Mouse (Mus musculus): Measurements from ENCODE around the gene Epha6. TPM values are rescaled to one million over a fixed set of nuclear protein-coding genes. Genes with fewer than 3 reads are reported as not detected.

Epha6 gene
- total and polyA plus RNA-seq, 3 experiments: 0.11 TPM; not detected in 2

- TF ChIP-seq TAL1 (conservative IDR thresholded peaks at IDR 0.05; ENCODE audit: low read depth, low read length) (no peak), POLR2AphosphoS5 (IDR thresholded peaks at IDR 0.05; ENCODE audit: insufficient replicate concordance, low read depth, low read length) (no peak), CTCF (IDR thresholded peaks at IDR 0.05; ENCODE audit: low read depth, low read length) (no peak), GATA2 (IDR thresholded peaks at IDR 0.05; ENCODE audit: borderline replicate concordance, low read depth, low read length) (no peak), GATA1 (IDR thresholded peaks at IDR 0.05; ENCODE audit: borderline replicate concordance, low read length) (no peak)
- no peaks in the 10 kb centered on the region for H3K9me3 ChIP-seq (replicated peaks)
Observed at GRCm38 (mm10) chr16:60070457-60071112, 534.7 kb downstream of the Epha6 start.

GRCm38 (mm10) chr16:60043809-60044208, 561.5 kb downstream of the Epha6 start:
- ATAC-seq (ENCODE audit: extremely low read depth, insufficient number of reproducible peaks, low FRiP score, poor library complexity, severe bottlenecking): no peak
- no peaks in the 10 kb centered on the region for H3K36me3 ChIP-seq (replicated peaks)
- no peak for TF ChIP-seq POLR2AphosphoS5 (IDR thresholded peaks at IDR 0.05; ENCODE audit: insufficient replicate concordance, low read depth, low read length)
- TF ChIP-seq TAL1 (conservative IDR thresholded peaks at IDR 0.05; ENCODE audit: low read depth, low read length): no peak
- no peak for TF ChIP-seq CTCF (IDR thresholded peaks at IDR 0.05; ENCODE audit: low read depth, low read length)
- no peak for TF ChIP-seq GATA1 (IDR thresholded peaks at IDR 0.05; ENCODE audit: borderline replicate concordance, low read length)
- no peak for TF ChIP-seq GATA2 (IDR thresholded peaks at IDR 0.05; ENCODE audit: borderline replicate concordance, low read depth, low read length)
- no peaks in the 10 kb centered on the region for H3K27me3 ChIP-seq (ENCODE audit: insufficient read depth, low read length)
- no peaks in the 10 kb centered on the region for H3K9me3 ChIP-seq (replicated peaks)
- DNase-seq (ENCODE audit: low spot score): no peak
- no peak overlapping the region for H3K4me3 ChIP-seq (ENCODE audit: low read depth, low read length)
- no peaks in the 10 kb centered on the region for H3K4me1 ChIP-seq (ENCODE audit: insufficient read depth, low read depth, low read length)

More at GRCm38 (mm10) chr16:60070457-60071112, 534.7 kb downstream of the Epha6 start:
- Histone ChIP-seq H3K4me1 (ENCODE audit: insufficient read depth, low read depth, low read length) (no peaks in the 10 kb centered on the region), H3K4me3 (ENCODE audit: low read depth, low read length) (no peak overlapping the region), H3K27me3 (ENCODE audit: insufficient read depth, low read length) (0 out of 2 replicates have a peak, but pooled peaks cover 2% of the 10 kb centered on the region), H3K36me3 (replicated peaks) (no peaks in the 10 kb centered on the region)
- ATAC-seq (ENCODE audit: extremely low read depth, insufficient number of reproducible peaks, low FRiP score, poor library complexity, severe bottlenecking): no peak
- DNase-seq (ENCODE audit: low spot score): no peak

- no peaks in the 10 kb centered on the region for H3K4me1 ChIP-seq (ENCODE audit: insufficient read depth, low read depth, low read length)
- no peak for DNase-seq (ENCODE audit: low spot score)
- H3K36me3 ChIP-seq (replicated peaks): no peaks in the 10 kb centered on the region
- no peaks in the 10 kb centered on the region for H3K9me3 ChIP-seq (replicated peaks)
- H3K4me3 ChIP-seq (ENCODE audit: low read depth, low read length): no peak overlapping the region
- ATAC-seq (ENCODE audit: extremely low read depth, insufficient number of reproducible peaks, low FRiP score, poor library complexity, severe bottlenecking): no peak
- 0 out of 2 replicates have a peak, but pooled peaks cover 2% of the 10 kb centered on the region for H3K27me3 ChIP-seq (ENCODE audit: insufficient read depth, low read length)
- no peak for TF ChIP-seq GATA2 (IDR thresholded peaks at IDR 0.05; ENCODE audit: borderline replicate concordance, low read depth, low read length)
- TF ChIP-seq CTCF (IDR thresholded peaks at IDR 0.05; ENCODE audit: low read depth, low read length): no peak
- TF ChIP-seq TAL1 (conservative IDR thresholded peaks at IDR 0.05; ENCODE audit: low read depth, low read length): no peak
- no peak for TF ChIP-seq POLR2AphosphoS5 (IDR thresholded peaks at IDR 0.05; ENCODE audit: insufficient replicate concordance, low read depth, low read length)
- TF ChIP-seq GATA1 (IDR thresholded peaks at IDR 0.05; ENCODE audit: borderline replicate concordance, low read length): no peak
Observed at GRCm38 (mm10) chr16:60028381-60028780, 577.0 kb downstream of the Epha6 start.

GRCm38 (mm10) chr16:60006857-60007568, 598.3 kb downstream of the Epha6 start:
- no peaks in the 10 kb centered on the region for H3K9me3 ChIP-seq (replicated peaks)

GRCm38 (mm10) chr16:59969816-59970215, 635.5 kb downstream of the Epha6 start:
- TF ChIP-seq GATA2 (IDR thresholded peaks at IDR 0.05; ENCODE audit: borderline replicate concordance, low read depth, low read length): no peak
- no peak for TF ChIP-seq TAL1 (conservative IDR thresholded peaks at IDR 0.05; ENCODE audit: low read depth, low read length)
- H3K36me3 ChIP-seq (replicated peaks): no peaks in the 10 kb centered on the region

More at GRCm38 (mm10) chr16:60006857-60007568, 598.3 kb downstream of the Epha6 start:
- TF ChIP-seq POLR2AphosphoS5 (IDR thresholded peaks at IDR 0.05; ENCODE audit: insufficient replicate concordance, low read depth, low read length) (no peak), TAL1 (conservative IDR thresholded peaks at IDR 0.05; ENCODE audit: low read depth, low read length) (no peak), GATA1 (IDR thresholded peaks at IDR 0.05; ENCODE audit: borderline replicate concordance, low read length) (no peak)
- Histone ChIP-seq H3K36me3 (replicated peaks) (no peaks in the 10 kb centered on the region), H3K27me3 (ENCODE audit: insufficient read depth, low read length) (no peaks in the 10 kb centered on the region), H3K4me1 (ENCODE audit: insufficient read depth, low read depth, low read length) (no peaks in the 10 kb centered on the region), H3K4me3 (ENCODE audit: low read depth, low read length) (no peak overlapping the region)
- DNase-seq (ENCODE audit: low spot score): no peak
- no peak for ATAC-seq (ENCODE audit: extremely low read depth, insufficient number of reproducible peaks, low FRiP score, poor library complexity, severe bottlenecking)

GRCm38 (mm10) chr16:59955731-59956130, 649.6 kb downstream of the Epha6 start:
- Histone ChIP-seq H3K4me1 (ENCODE audit: insufficient read depth, low read depth, low read length) (no peaks in the 10 kb centered on the region), H3K27me3 (ENCODE audit: insufficient read depth, low read length) (no peaks in the 10 kb centered on the region), H3K9me3 (replicated peaks) (no peaks in the 10 kb centered on the region; the same call in 1 of the 2 replicates), H3K36me3 (replicated peaks) (no peaks in the 10 kb centered on the region), H3K4me3 (ENCODE audit: low read depth, low read length) (no peak overlapping the region)
- DNase-seq (ENCODE audit: low spot score): no peak
- TF ChIP-seq GATA2 (IDR thresholded peaks at IDR 0.05; ENCODE audit: borderline replicate concordance, low read depth, low read length) (no peak), GATA1 (IDR thresholded peaks at IDR 0.05; ENCODE audit: borderline replicate concordance, low read length) (no peak), CTCF (IDR thresholded peaks at IDR 0.05; ENCODE audit: low read depth, low read length) (no peak), TAL1 (conservative IDR thresholded peaks at IDR 0.05; ENCODE audit: low read depth, low read length) (no peak), POLR2AphosphoS5 (IDR thresholded peaks at IDR 0.05; ENCODE audit: insufficient replicate concordance, low read depth, low read length) (no peak)
- no peak for ATAC-seq (ENCODE audit: extremely low read depth, insufficient number of reproducible peaks, low FRiP score, poor library complexity, severe bottlenecking)

More at GRCm38 (mm10) chr16:59969816-59970215, 635.5 kb downstream of the Epha6 start:
- no peaks in the 10 kb centered on the region for H3K4me1 ChIP-seq (ENCODE audit: insufficient read depth, low read depth, low read length)
- no peaks in the 10 kb centered on the region for H3K27me3 ChIP-seq (ENCODE audit: insufficient read depth, low read length)
- no peak overlapping the region for H3K4me3 ChIP-seq (ENCODE audit: low read depth, low read length)
- DNase-seq (ENCODE audit: low spot score) (no peak), ATAC-seq (ENCODE audit: extremely low read depth, insufficient number of reproducible peaks, low FRiP score, poor library complexity, severe bottlenecking) (no peak)
- no peaks in the 10 kb centered on the region for H3K9me3 ChIP-seq (replicated peaks)
